Mouse (Mus musculus) liver, postnatal 0 days (tissue): Measurements from ENCODE around the gene Vtcn1. TPM values are rescaled to one million over a fixed set of nuclear protein-coding genes. Genes with fewer than 3 reads are reported as not detected.

Experiments used
- ATAC-seq: fragments of 200-750 bp; cut with Nextera tagmentation; 2 replicates; pipeline ENCODE4 v1.8.0; 2017; ENCODE audit warnings: mild to moderate bottlenecking, moderate library complexity
- DNase-seq: peaks from one replicate; pipeline ENCODE4 v3.0.0-alpha.2; 2016
- H3K27ac ChIP-seq: fragments of 300-500 bp; sonication (generic); 2 replicates; pipeline ENCODE4 v1.5.1; 2014; ENCODE audit warnings: antibody characterized with exemption, moderate library complexity, mild to moderate bottlenecking, low read depth
- H3K27me3 ChIP-seq: fragments of 300-500 bp; sonication (generic); 2 replicates; pipeline ENCODE4 v1.6.1; 2014; ENCODE audit warnings: low read length, control low read depth, mixed read lengths; ENCODE audit not compliant: insufficient read depth
- H3K36me3 ChIP-seq: fragments of 300-500 bp; sonication (generic); replicated peaks from 2 replicates; pipeline ENCODE4 v1.6.1; 2014; ENCODE audit warnings: mild to moderate bottlenecking, control low read depth, low read length, moderate library complexity, mixed read lengths; ENCODE audit not compliant: insufficient read depth
- H3K4me1 ChIP-seq: fragments of 300-500 bp; sonication (generic); 2 replicates; pipeline ENCODE4 v1.6.1; 2014; ENCODE audit warnings: antibody characterized with exemption, mild to moderate bottlenecking, control low read depth; ENCODE audit not compliant: insufficient read depth
- H3K4me2 ChIP-seq: fragments of 300-500 bp; sonication (generic); 2 replicates; pipeline ENCODE4 v1.6.1; 2014; ENCODE audit warnings: low read depth, mild to moderate bottlenecking, low read length, moderate library complexity, mixed read lengths
- H3K4me3 ChIP-seq: fragments of 300-500 bp; sonication (generic); 2 replicates; pipeline ENCODE4 v1.5.1; 2014; ENCODE audit warnings: low read depth, low read length
- H3K9ac ChIP-seq: fragments of 300-500 bp; sonication (generic); replicated peaks from 2 replicates; pipeline ENCODE4 v1.6.1; 2014; ENCODE audit warnings: mild to moderate bottlenecking, moderate library complexity
- H3K9me3 ChIP-seq: fragments of 300-500 bp; sonication (generic); 2 replicates; pipeline ENCODE4 v1.6.1; 2016; ENCODE audit warnings: mild to moderate bottlenecking, control low read depth, low read length, mixed read lengths
- CTCF ChIP-seq: sonication (generic); IDR thresholded peaks from 2 replicates; pipeline ENCODE4 v1.5.1; 2016; ENCODE audit warnings: antibody characterized with exemption, low read depth
- EP300 ChIP-seq: IDR thresholded peaks from 2 replicates; pipeline ENCODE4 v1.6.1; 2016; ENCODE audit warnings: antibody characterized with exemption, low read depth, mild to moderate bottlenecking
- WGBS: fragments of 180-500 bp; shearing (Covaris S2); extraction: QIAGEN DNeasy Blood & Tissue Kit; methylation state at CpG from one replicate; pipeline ENCODE4 v1.1.7; 2014; ENCODE audit not compliant: insufficient replicate concordance; 5-methylcytosine and 5-hydroxymethylcytosine counted together
- polyA plus RNA-seq: library from polyadenylated mRNA; unstranded; fragments of >200 nt; fragmentation: Nextera tagmentation; extraction: Ambion mirVana; gene quantifications from 2 replicates; pipeline ENCODE4 v1.2.1, GENCODE M21; 2015

Vtcn1 gene
- polyA plus RNA-seq, 1 experiment from 2014 or later = 0.05 TPM

DNA sequence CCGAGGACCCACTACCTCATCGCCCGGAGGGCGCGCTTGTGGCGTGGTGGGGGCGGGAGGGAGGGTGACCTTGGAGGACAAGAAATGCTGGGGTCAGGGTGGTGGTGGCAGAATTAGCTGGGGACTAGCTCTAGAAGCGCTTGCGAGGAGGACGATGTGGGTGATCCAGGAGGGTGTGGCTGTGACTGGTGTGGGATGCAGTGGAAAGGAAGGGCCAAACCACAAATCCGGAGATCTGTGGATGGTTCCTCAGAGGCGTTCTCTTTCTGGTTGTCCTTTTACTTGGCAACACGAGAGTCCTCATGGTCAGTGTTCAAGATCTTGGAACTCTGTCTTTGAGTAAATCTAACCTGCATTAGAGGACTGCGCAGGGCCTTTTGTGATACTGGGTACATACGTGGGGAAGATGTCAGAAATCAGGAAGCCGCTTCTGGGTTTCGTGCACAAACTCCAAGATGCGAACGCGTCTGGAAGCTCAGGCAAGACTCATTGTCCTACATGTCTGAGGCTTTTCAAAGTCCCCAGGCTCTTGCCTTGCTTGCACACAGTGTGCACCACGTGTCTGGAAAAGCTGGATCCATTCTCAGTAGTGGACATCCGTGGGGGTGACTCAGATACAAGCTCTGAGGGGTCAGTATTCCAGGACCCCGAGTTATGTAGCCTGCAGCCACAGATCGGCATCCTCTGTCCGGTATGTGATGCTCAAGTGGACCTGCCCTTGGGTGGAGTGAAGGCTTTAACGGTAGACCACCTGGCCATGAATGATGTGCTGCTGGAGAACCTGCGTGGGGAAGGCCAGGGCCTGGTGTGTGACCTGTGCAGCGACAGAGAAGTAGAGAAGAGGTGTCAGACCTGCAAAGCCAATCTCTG is 97.5 kb downstream of the Vtcn1 start:
- peak; percentile 33 for ATAC-seq
- Histone ChIP-seq H3K9me3 (no peaks in the 10 kb centered on the region), H3K36me3 (no peaks in the 10 kb centered on the region), H3K27ac (no peak overlapping the region), H3K4me3 (peak overlapping the region; percentile 63), H3K4me1 (peaks cover 10% of the 10 kb centered on the region), H3K9ac (peak overlapping the region; percentile 66), H3K4me2 (peak overlapping the region; percentile 86), H3K27me3 (no peaks in the 10 kb centered on the region)
- no peak for DNase-seq
- WGBS = 34% methylated on average over 24 of the region's 28 CpGs
- no peak for TF ChIP-seq CTCF
- no peak for TF ChIP-seq EP300

DNA sequence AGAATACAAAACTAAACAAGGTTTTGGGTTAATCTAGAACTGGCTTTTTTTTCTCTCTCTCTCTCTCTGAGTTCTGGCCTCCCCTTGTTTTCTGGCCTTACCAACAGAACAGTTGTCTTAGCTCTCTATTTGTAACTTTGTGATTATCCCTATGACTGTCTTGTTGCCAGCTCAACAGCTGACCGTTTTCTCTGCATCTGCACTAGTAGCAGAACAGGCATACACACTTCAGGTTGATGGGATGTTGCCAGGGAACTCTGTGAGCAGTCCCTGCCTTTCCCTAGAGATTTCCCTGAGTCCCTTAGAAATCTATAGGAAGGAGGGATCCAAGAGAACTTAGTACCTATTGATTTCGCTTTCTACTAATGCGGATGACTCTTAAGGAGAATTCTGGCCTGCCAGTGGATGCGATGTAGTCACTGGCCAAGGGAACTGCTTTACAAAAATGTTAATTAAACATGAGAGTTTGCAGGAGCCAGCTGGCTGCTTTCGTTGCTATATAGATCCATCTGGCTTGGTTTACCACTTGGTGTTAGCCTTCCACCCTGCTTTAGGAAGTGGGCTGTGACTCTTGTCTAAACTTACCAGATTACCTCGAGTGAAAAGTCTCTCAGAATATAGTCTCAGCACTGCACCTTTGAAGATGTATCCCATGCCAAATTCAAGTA is 98.9 kb downstream of the Vtcn1 start:
- Histone ChIP-seq H3K9ac (no peak overlapping the region), H3K27ac (no peak overlapping the region), H3K4me2 (no peak overlapping the region), H3K9me3 (no peaks in the 10 kb centered on the region), H3K36me3 (no peaks in the 10 kb centered on the region), H3K4me1 (peaks cover 10% of the 10 kb centered on the region), H3K4me3 (no peak overlapping the region), H3K27me3 (no peaks in the 10 kb centered on the region)
- DNase-seq = no peak
- TF ChIP-seq CTCF (no peak), EP300 (no peak)
- ATAC-seq = no peak
- 66% methylated on average over 6 of the region's 6 CpGs for WGBS

- no peak overlapping the region for H3K9ac ChIP-seq
- no peak overlapping the region for H3K4me2 ChIP-seq
- DNase-seq (no peak), ATAC-seq (no peak)
- TF ChIP-seq CTCF = no peak
- no peak for TF ChIP-seq EP300
- no peak overlapping the region for H3K27ac ChIP-seq
- no peaks in the 10 kb centered on the region for H3K27me3 ChIP-seq
- no peaks in the 10 kb centered on the region for H3K36me3 ChIP-seq
- 88% methylated on average over 16 of the region's 16 CpGs for WGBS
- H3K9me3 ChIP-seq = no peaks in the 10 kb centered on the region
- H3K4me1 ChIP-seq = peaks cover 10% of the 10 kb centered on the region
- no peak overlapping the region for H3K4me3 ChIP-seq
These were observed 99.9 kb downstream of the Vtcn1 start for GRCm38 (mm10) chr3:100925176-100925575.

DNA sequence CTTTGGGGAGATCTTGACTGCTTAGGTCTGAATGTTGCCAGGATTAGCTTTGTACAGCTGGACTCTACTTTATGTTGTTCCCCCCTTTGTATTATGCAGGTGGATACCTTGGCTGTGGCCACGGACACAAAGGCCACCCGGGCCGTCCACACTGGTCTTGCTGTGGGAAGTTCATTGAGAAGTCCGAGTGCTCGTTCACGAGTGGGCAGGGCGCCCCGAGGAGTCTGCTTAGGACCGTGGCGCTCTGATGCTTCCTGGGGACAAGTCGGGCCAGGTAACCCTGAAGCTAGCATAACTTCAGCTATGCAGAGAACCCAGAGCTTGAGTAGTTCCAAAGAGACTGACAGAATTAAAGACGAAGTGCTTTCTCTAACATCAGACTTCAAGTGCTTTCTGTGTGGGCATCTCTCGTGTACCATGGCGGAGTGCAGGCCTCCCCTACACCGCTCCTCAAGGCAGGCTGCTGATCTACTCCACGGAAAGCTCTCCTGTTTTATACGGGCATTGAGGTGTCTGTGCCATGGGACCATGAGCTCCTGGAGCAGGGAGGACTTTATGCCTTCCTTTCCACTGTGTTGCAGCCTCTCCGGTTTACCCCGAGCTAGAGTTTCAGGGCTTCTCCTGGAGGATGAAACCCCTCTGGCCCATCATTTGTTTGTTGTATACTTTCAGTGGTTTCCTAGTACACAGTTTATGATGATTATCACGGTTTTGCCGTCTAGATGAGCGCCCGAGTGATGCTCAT is 106.2 kb downstream of the Vtcn1 start:
- no peak for DNase-seq
- no peaks in the 10 kb centered on the region for H3K4me1 ChIP-seq
- no peaks in the 10 kb centered on the region for H3K9me3 ChIP-seq
- H3K4me2 ChIP-seq = no peak overlapping the region
- TF ChIP-seq CTCF = no peak
- TF ChIP-seq EP300 = no peak
- no peaks in the 10 kb centered on the region; the same call in 1 of the 2 replicates for H3K36me3 ChIP-seq
- no peaks in the 10 kb centered on the region for H3K27me3 ChIP-seq
- 86% methylated on average over 23 of the region's 23 CpGs for WGBS
- H3K27ac ChIP-seq = no peak overlapping the region
- H3K9ac ChIP-seq = no peak overlapping the region
- H3K4me3 ChIP-seq = no peak overlapping the region
- no peak for ATAC-seq

DNA sequence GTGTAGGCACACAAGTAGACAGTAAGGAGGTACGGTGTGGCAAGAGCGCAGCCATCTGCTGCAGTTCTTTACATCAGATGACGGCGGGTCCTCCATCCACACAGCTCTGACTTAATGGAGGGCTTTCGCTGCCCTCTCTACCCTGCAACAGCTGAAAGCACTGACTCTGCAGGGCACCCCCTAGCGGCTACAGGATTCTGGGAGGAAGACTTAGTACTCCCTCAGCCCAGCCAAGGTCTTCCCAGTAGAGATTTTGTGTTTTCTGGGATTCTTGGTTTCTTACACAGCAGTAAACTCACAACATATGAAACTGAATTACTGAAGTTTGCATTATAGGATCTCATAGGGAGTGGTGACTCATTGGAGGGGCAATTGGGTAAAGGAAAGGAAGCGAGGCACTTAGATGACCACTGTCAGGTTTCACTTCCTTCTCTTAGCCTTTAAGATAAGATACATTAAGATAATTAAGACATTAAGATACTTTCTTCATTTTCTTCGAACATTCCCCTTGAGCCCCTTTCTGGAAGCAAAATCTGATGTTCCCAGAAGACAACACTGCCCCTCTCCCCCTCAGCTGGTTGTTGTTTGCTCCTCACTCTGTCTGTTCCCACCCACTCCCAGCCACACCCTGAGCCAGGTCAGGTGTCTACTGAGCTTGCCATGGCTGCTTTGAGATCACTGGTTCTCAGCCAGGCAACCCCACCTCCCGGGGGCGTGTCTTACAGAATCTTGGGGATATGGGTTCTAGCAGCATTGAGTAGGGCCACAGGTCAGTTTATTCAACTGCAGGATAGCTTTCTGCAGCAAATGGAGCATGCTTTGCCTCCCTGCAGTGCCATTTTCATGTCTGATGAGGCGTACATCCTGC is 107.1 kb downstream of the Vtcn1 start:
- WGBS = 73% methylated on average over 11 of the region's 11 CpGs
- no peak for DNase-seq

More for the DNA sequence above, 107.1 kb downstream of the Vtcn1 start:
- no peak overlapping the region for H3K4me3 ChIP-seq
- H3K9ac ChIP-seq = no peak overlapping the region
- H3K4me1 ChIP-seq = no peaks in the 10 kb centered on the region
- H3K4me2 ChIP-seq = no peak overlapping the region
- no peak for ATAC-seq
- H3K36me3 ChIP-seq = no peaks in the 10 kb centered on the region; the same call in 1 of the 2 replicates
- TF ChIP-seq EP300 (no peak), CTCF (peak; percentile 36)
- H3K27me3 ChIP-seq = no peaks in the 10 kb centered on the region
- H3K9me3 ChIP-seq = no peaks in the 10 kb centered on the region
- H3K27ac ChIP-seq = no peak overlapping the region
